In the genomic region with DNA sequence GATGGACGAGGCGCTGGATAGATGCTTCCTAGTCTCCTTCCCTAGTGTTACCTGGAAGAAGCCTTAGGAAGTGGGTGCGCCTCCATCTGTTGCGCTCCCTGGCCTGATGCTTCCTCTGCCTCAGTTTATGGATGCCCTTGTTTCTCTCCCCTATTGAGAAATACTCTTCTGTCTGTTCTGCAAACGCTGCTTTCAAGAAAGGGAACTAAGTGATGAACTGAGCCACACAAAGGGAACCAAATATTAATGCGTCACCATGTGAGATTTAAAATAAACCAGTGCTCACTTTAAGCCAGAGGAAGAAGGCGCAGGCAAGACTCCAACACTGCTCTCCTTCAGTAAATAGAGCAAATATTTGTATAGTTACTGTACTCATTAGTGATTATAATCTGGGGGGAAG, we compare ENCODE assay signal across 23 mouse cellular contexts. TPM values are rescaled to one million over a fixed set of nuclear protein-coding genes. Genes with fewer than 3 reads are reported as not detected.
DNase-seq lines count a peak whose midpoint lies in the region; TF ChIP-seq lines count a peak whose summit lies in the region.
"Had no signal": no experiment of that assay in that cellular context is flagged by ENCODE, and none has a peak within 500 bp of the region (broad histone marks: within the 10 kb centered on the region; RNA-seq: fewer than 3 reads in every experiment).

No protein-coding gene starts in this region.

- peak; percentile 12 for DNase-seq in kidney, adult 2 months
- no peak for DNase-seq in kidney, postnatal 36 days
- DNase-seq in monocyte, adult 2 months (ENCODE audit: low read depth in 1 of 2, low spot score in 2 of 2): peak; percentile 22 to 27
- no peak for DNase-seq in spleen, postnatal 10 days (ENCODE audit: low spot score in 2 of 2)
- no peak for DNase-seq in left cerebral cortex, postnatal 14 days (ENCODE audit: low spot score in 2 of 2)
- DNase-seq: adrenal gland, postnatal 14 days; B cell, adult 2 months; cerebellum, adult 2 months; cerebellum, postnatal 36 days; gastrocnemius, adult 2 months; kidney, postnatal 4 days; layer of hippocampus, adult 9-11 months; liver, embryonic 13.5 days; thymus, postnatal 4 days had no signal

- no peak overlapping the region for H3K27ac ChIP-seq in kidney, adult 2 months (ENCODE audit: insufficient read depth, low read depth, low read length)
- H3K27ac ChIP-seq in brown adipose tissue, adult 24 weeks (replicated peaks; ENCODE audit: low read depth, low read length): peak overlapping the region; percentile 49; the same call in 1 of the 2 replicates
- H3K27ac ChIP-seq: forebrain, embryonic 10.5 days; gastrocnemius, adult 2 months; left cerebral cortex, adult 2 months; limb, embryonic 10.5 days; liver, embryonic 13.5 days; lung, embryonic 15.5 days; midbrain, embryonic 10.5 days; neural tube, embryonic 12.5 days had no signal

- 90% methylated on average over 7 of the region's 7 CpGs for WGBS in kidney, adult 2 months

- H3K4me3 ChIP-seq in kidney, adult 2 months (ENCODE audit: insufficient read depth, low read depth, low read length): no peak overlapping the region
- peak overlapping the region; percentile 57 for H3K4me3 ChIP-seq in E14TG2a.4 (replicated peaks; ENCODE audit: low read length)
- no peak overlapping the region for H3K4me3 ChIP-seq in brown adipose tissue, adult 24 weeks (ENCODE audit: insufficient read depth, low read depth, low read length)
- H3K4me3 ChIP-seq: forebrain, embryonic 10.5 days; gastrocnemius, adult 2 months; left cerebral cortex, adult 2 months; limb, embryonic 10.5 days; liver, embryonic 13.5 days; lung, embryonic 15.5 days; midbrain, embryonic 10.5 days; neural tube, embryonic 12.5 days had no signal

- no peak for TF ChIP-seq CTCF in kidney, adult 2 months (conservative IDR thresholded peaks at IDR 0.05; ENCODE audit: insufficient read depth, insufficient read length, low read depth, low read length)
- TF ChIP-seq CTCF in E14TG2a.4 (conservative IDR thresholded peaks at IDR 0.05; ENCODE audit: low read length): no peak

- intact Hi-C loops in left cerebral cortex, postnatal 14 days (cut with DNase I): no loop called here

- no peaks in the 10 kb centered on the region for H3K4me1 ChIP-seq in kidney, adult 2 months (ENCODE audit: control insufficient read depth, insufficient read depth, low read length)
- H3K4me1 ChIP-seq in E14TG2a.4 (replicated peaks; ENCODE audit: low read depth, low read length): peaks cover 63% of the 10 kb centered on the region
- no peaks in the 10 kb centered on the region for H3K4me1 ChIP-seq in brown adipose tissue, adult 24 weeks (ENCODE audit: control insufficient read depth, insufficient read depth, insufficient read length, low read length)
- H3K4me1 ChIP-seq: lung, embryonic 15.5 days; neural tube, embryonic 12.5 days had no signal

- TF ChIP-seq POLR2A in kidney, adult 2 months (IDR thresholded peaks at IDR 0.05; ENCODE audit: low read depth, low read length): no peak

- H3K27me3 ChIP-seq in kidney, adult 2 months (replicated peaks; ENCODE audit: control insufficient read depth, insufficient read depth, low read length): no peaks in the 10 kb centered on the region
- no peaks in the 10 kb centered on the region for H3K27me3 ChIP-seq in E14TG2a.4 (ENCODE audit: insufficient read depth, low read length)
- H3K27me3 ChIP-seq: liver, embryonic 13.5 days; lung, embryonic 15.5 days; neural tube, embryonic 12.5 days; Patski had no signal

- H3K9me3 ChIP-seq in E14TG2a.4 (ENCODE audit: low read length): peaks cover 17% of the 10 kb centered on the region
- H3K9me3 ChIP-seq: forebrain, embryonic 10.5 days; limb, embryonic 10.5 days; liver, embryonic 13.5 days; lung, embryonic 15.5 days; midbrain, embryonic 10.5 days; neural tube, embryonic 12.5 days had no signal

- no peaks in the 10 kb centered on the region for H3K36me3 ChIP-seq in kidney, adult 2 months (ENCODE audit: control insufficient read depth, insufficient read depth, low read length)
- H3K36me3 ChIP-seq in E14TG2a.4 (ENCODE audit: insufficient read depth, low read length): peaks cover 65% of the 10 kb centered on the region
- H3K36me3 ChIP-seq: forebrain, embryonic 10.5 days; limb, embryonic 10.5 days; liver, embryonic 13.5 days; lung, embryonic 15.5 days; midbrain, embryonic 10.5 days; neural tube, embryonic 12.5 days had no signal

RNA-seq across cellular contexts. Expression of gene Tmbim4, which starts 37.9 kb away (rescaled TPM):
- 1,062 and 1,273 TPM in 2 replicates for polyA plus RNA-seq in kidney, adult 2 months (2012; rRNA removed)
- 117 and 146 TPM in 2 replicates for polyA plus RNA-seq in brown adipose tissue, adult 24 weeks (2012; ENCODE audit: insufficient read depth, insufficient read length, missing spikeins)
- total RNA-seq in left cerebral cortex, postnatal 14 days (2021): 10 to 100 TPM; 60.3 to 63.5 TPM

RNA-seq across cellular contexts. Expression of gene Irak3, which starts 38.4 kb away (rescaled TPM):
- polyA plus RNA-seq in kidney, adult 2 months (2012; rRNA removed): 1.5 and 2.1 TPM in 2 replicates
- polyA plus RNA-seq in brown adipose tissue, adult 24 weeks (2012; ENCODE audit: insufficient read depth, insufficient read length, missing spikeins): 4.6 and 6.0 TPM in 2 replicates
- under 1 TPM; 0.27 to 0.72 TPM for total RNA-seq in left cerebral cortex, postnatal 14 days (2021)

RNA-seq across cellular contexts. Expression of gene Helb, which starts 50.7 kb away (rescaled TPM):
- 6.9 and 7.4 TPM in 2 replicates for polyA plus RNA-seq in kidney, adult 2 months (2012; rRNA removed)
- 2.9 and 5.5 TPM in 2 replicates for polyA plus RNA-seq in brown adipose tissue, adult 24 weeks (2012; ENCODE audit: insufficient read depth, insufficient read length, missing spikeins)
- 1 to 10 TPM; 3.1 to 3.7 TPM for total RNA-seq in left cerebral cortex, postnatal 14 days (2021)

Comparison
In these comparisons a context has a peak if more than half of its experiments do, and no peak if none do; other contexts are left out.
1. DNase-seq: peak in kidney, adult 2 months (single experiment) and monocyte, adult 2 months (2 of 2); none in kidney, postnatal 36 days (0 of 2), spleen, postnatal 10 days (0 of 2) and left cerebral cortex, postnatal 14 days (0 of 2).